Mouse (Mus musculus): Measurements from ENCODE around the gene Nisch.
A peak's percentile ranks its signal among the peaks of the same experiment; 100 is the strongest.

Nisch gene

DNA sequence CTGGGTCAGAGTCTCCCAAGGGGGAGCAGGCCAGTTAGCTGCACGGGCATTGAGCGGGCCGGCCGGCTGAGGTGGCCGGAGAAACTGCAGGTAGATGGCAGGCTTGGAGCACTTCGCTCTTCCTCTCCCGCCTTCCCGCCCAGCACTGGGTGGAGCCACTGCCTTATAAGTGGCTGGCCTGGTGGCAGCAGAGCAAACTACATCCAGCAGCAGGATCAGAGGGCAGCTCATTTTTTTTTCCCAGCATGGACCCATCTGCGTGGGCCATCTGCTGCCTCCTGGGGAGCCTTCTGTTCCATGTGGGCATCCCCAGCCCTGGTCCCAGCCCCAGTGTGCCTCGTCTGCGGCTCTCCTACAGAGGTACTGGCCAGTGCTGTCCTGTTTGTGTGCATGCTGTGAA is 920 bp upstream of the Nisch start, which contains the start of gene Sema3g:
Sema3g (plus strand) TSS at position 195 of the 400 bp plus-strand sequence.
- no peak for DNase-seq (ENCODE audit: low read depth in 2 of 2, low spot score in 2 of 2)

DNA sequence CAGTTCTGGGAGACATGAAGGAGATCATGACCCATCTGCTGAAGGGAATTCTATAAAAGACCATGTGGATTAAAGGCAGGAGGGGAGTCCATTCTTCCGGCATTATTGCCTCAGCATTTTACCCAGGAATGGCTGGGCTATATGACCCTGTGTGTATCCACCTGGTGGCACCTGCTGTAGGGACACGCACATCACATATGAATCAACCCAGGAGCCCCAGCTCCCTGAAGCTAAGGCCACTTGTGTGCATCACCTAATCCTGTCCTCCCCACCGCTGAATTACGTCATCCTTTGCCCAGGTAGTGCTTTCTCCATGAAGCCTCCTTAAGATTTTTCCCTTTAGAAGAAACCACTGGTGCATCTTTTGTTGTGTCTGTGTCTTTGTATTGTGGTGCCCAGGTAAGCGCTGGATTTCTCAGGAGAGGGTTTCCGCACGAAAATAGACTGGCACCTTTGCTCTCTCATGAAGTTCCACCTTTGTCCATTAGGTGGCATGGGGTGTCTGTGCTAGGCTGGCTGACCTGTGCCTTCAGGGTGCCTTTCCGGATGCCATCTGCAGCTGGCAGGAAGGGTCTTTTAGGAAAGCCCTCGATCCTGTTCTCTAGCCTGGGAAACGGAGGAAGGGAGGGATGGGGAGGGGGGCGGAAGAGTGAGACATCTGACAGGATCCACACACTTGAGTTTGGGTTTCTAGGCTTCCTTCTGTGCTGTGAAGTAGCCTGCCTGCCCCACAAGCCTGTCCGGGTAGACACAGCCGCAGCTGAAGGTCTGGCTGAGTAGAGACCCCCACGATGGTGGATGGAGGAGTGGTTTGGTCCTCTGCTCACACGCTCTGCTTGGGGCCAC is 1.4 kb downstream of the Nisch start:
- peak; percentile 65 to 73 for DNase-seq (ENCODE audit: low read depth in 2 of 2, low spot score in 2 of 2)

DNA sequence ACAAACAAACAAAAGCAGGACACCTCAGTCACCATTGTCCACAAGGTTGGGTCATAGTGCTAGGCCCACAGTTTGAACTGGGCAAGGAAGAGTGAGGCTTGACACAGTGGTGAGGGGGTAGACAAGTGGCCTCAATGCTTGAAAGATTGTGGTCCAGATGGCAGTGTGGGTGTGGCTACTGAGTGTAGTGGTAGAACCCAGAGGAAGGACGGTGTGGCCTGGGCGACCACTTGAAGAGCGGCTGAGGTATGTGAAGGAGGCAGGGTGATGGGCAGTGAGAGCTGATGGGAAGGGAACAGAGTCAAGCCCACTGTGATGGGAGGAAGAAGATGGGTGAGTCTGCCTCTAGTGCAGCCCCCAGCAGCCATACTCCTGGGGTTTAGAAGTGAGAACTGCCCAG is 2.1 kb downstream of the Nisch start:
- DNase-seq (ENCODE audit: low read depth in 2 of 2, low spot score in 2 of 2): no peak

DNA sequence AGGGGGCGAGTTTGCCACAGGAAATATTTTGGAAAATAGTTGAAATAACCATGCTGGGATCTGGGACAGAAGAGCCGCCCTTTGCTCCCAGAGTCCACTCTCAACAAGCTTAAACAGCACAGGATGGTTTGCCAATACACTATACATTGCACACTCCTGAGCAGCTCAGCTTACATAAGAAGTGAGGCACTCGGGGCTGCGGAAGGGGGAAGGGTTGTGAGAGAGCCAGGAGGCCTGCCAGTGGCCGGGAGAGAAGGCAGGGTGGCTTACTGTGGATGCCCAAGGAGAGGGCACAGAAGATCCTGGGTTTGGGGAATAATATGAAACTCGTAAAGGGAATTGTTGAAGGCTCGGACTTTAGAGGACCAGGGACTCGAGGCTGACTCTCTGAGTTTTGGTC is 2.9 kb downstream of the Nisch start:
- DNase-seq (ENCODE audit: low read depth in 2 of 2, low spot score in 2 of 2): no peak

DNA sequence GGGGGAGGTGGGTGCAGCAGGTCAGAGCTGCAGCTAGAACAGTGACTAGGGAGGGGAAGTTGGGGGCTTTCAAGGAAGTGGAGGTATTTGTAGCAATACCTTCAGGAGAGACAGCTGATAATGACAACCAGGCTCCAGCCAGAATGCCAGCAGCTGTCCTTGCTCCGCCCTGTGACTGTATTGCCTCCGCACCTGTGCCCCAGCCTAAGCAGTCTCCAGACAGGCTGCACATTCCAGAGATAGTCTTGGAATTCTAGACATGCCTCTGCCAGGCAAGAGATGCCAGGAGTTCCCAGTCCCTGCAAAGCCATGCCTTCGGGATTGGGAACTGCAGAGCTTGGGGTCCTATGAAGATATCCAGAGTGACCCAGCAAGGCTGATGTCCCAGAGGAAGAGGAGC is 4.2 kb downstream of the Nisch start:
- no peak for DNase-seq (ENCODE audit: low read depth in 2 of 2, low spot score in 2 of 2)

DNA sequence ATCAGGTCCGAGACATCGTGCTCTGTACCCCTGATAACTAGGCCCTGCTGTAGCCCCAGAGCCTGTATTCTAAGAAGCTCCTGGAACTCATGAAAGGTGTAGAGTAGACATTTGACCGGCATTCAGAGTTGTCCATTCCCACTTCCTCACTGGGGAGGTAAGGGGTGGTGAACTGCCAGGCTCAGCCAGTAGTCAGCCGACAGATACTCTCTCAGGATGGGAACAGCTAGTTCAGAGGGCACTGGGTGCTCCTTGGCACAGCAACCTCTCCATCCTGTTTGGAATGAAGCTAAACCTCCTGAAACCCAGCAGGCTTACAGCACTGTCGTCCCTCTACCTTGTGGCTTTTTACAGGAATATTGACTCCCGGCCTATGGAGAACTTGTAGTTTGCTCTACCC is 4.9 kb downstream of the Nisch start:
- no peak for DNase-seq (ENCODE audit: low read depth in 2 of 2, low spot score in 2 of 2)

DNA sequence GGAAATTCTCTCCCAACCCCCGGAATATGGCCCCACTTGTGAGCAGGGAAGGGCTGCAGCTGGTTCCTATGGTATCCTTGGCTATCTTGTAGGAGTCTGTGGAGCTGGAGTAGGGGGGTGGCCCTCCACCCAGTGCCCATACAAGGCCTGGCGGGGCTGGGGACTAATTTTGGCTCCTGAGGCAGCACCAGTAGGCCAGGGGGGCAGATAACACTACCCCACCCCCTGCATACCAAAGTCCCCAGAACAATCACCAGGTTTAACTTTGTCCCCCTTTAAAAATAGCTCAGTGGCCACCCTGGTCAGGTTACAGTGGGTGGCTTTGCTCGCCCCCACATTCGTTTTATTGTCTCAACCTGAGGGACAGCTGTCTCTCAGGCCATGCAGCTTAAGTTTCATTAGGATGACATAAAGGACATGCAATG is 7.6 kb downstream of the Nisch start:
- DNase-seq (ENCODE audit: low read depth in 2 of 2, low spot score in 2 of 2): no peak

DNA sequence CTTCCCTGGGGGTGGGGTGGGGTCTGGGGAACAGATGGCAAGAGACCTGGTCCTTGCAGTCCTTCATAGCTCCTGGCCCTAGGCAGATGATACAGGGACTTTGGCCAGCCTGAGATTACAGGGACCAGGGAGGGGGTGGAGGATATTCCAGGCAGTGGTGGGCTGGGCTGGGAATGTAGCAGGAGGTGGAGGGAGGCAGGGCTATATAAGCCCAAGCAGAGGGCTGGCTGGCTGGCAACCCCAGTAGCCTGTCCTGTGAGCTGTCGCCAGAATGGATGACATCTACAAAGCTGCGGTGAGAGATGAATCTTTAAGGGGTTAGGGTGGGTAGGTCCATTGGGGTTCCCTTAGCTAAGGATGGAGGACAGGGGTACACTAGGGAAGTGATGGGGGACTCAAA is 8.7 kb downstream of the Nisch start, which contains the start of gene Tnnc1:
Tnnc1 (plus strand) TSS at position 229 of the 400 bp plus-strand sequence.
- no peak for DNase-seq (ENCODE audit: low read depth in 2 of 2, low spot score in 2 of 2)

DNA sequence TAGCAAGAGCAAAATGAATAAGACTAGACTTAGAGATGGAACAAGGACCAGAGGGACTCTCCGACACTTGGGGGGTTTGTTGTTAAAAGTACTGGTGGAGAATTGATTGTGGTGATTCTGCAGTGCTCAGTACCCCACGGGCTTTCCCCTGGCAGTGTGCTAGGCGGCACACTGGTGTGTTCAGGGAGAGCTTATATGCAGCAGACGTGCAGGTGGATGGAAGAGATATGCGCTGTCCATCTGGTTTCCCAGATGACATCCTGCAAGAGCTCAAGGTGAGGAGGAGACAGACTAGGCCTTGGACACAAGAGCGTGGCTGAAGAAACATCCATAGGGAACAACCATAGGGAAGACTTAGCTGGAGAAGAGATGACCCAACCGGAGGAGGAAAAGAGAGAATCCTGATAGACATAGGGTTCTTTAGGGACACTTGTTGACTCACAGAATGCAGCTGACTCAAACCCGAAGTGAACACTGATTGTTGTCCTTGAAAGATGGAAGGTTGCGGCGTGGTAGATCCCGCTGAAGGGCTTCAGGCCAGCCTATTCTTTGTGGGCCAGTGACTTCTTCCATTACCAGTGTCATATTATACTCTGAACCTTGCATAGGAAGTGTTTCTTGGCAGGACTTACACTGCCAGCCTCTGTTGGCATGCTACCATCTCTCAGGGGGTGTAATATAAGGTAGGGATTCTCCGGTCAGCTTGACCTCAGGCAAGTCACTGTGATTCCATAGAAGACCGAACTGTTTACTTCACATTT is 9.5 kb downstream of the Nisch start:
- DNase-seq (ENCODE audit: low read depth in 2 of 2, low spot score in 2 of 2): no peak

DNA sequence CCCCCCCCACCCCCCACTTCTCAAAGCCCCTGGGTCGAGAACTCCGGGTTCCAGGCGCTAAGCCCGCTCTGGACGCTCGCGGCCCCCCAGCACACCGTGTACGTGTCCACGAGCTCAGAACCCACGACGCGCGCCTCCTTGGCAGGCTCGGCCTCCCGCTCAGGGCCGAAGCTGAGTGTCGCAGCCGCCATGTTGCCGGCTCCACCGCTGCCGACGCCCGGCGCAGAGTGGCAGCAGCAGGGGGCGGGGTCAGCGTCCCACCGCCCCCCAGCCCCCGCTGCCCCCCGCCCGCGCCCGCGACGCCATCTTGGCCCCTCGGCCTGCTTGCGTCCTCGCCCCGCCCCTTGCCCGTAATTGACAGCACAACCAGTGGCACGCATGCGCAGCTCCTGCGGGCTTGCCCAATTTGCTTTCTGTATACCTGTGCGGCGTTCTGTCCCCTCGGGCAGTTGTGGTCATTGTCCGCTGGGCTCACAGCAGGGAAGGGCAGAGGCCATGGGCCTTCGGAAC is 10.2 kb downstream of the Nisch start:
- peak; percentile 88 to 91 for DNase-seq (ENCODE audit: low read depth in 2 of 2, low spot score in 2 of 2)

DNA sequence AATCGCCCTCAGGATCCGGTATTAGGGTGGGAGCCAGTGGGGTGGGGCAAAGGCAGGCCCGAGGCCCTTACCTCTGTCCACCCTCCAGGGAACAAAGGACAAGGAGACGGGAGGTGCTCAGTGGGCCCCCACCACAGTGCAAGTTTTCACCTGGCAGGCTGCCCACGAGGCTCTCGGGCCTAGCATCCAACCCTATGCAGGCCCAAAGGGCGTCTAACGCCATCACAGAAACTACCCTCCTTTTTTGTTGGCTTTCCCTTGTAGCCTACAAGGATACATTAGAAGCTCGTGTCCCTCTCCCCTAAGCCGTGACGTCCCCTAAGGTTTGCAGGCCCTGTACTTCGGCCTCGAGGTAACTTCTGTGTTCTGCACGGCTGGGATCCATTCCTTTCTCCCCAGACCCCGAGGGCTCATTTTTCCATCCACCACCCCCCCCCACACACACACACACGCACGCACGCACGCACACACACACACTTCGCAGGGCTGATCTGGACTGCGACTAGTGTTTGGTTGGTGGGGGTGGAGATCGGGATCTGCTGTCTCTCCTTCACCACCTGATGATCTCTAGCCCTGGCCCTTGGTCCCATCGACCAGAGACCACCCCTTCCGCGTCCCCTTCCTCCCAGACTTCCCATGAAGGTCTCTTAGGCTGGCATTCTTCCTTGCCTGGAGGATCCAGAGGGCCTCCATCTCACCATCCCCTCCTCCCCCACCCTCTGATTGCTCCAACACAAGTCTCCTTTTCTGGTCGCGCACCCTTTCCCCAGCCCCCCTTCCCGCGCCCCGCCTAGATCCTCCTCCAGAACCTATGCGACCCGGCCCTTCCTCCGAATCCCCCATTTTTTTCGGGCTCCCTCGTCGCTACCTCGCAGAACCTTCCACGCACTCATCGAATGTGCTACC is 10.9 kb downstream of the Nisch start:
- DNase-seq (ENCODE audit: low read depth in 2 of 2, low spot score in 2 of 2): no peak

DNA sequence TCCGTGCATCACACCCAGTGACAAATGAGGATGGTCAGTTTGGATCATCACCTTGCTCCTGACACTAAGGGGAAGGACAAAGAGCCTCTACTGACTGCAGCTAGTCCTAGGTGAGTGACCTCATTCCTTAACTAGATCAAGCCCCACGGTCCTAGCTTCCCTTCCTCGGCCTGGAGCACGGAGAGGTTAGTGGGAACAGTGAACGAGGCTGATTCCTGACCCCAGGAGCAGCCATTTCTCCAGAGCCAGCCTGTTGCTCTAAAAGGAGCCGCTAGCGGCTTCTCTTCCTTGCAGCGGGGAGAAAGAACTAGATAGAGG is 11.5 kb downstream of the Nisch start:
- no peak for DNase-seq (ENCODE audit: low read depth in 2 of 2, low spot score in 2 of 2)

DNA sequence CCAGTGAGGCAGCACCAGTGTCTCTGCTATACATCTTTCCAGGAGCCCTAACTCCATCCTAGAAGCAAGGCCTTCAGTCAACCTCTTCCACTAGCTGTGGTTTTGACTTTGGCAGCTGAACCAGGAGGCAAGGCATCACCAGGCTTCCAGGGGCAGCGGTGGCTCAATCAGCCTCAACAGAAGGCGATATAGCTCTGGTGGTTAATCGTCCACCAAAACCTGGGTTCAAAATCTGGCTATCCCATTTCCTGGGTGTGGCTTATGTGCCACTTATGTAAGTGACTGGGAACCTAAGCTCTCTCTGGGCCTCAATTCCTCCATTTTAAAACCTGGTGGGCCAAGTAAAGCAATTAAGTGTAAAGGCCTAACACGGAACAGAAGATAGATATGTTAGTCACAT is 11.9 kb downstream of the Nisch start:
- no peak for DNase-seq (ENCODE audit: low read depth in 2 of 2, low spot score in 2 of 2)

DNA sequence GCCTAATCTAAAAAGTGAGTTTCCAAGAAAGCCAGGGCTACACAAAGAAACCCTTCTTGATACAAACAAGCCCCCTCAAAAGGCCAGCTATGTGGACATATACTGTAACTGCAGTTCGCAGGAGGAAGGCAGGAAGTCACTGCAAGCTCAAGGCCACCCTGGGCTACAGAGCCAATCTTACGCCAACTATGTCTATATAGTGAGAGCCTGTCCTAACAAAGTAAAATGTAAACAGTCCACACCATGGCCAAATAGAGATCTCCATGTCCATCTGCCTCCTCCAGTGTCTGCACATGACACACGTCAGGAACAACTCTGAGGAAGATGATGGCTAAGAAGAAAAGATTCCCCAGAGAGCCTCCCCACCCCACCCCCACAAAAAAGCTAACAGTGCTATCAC is 16.7 kb downstream of the Nisch start:
- no peak for DNase-seq (ENCODE audit: low read depth in 2 of 2, low spot score in 2 of 2)

DNA sequence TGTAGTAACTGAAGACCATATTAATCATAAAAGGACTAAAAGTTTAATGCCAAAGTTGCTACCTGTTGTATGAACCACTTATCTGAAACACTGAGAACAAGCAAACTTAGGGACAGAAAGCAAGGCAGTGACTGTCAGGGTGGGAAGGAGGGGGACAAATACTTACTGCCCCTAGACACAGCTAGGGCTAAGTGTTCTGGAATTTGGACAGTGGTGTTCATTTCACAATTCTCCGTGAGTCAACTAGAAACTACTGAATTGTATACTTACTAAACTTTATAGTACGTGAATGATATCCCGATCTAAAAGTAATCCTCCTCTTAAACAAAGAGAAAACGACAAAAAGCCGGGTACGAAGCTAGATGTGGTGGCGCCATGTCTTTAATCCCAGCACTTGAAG is 17.1 kb downstream of the Nisch start:
- no peak for DNase-seq (ENCODE audit: low read depth in 2 of 2, low spot score in 2 of 2)

DNA sequence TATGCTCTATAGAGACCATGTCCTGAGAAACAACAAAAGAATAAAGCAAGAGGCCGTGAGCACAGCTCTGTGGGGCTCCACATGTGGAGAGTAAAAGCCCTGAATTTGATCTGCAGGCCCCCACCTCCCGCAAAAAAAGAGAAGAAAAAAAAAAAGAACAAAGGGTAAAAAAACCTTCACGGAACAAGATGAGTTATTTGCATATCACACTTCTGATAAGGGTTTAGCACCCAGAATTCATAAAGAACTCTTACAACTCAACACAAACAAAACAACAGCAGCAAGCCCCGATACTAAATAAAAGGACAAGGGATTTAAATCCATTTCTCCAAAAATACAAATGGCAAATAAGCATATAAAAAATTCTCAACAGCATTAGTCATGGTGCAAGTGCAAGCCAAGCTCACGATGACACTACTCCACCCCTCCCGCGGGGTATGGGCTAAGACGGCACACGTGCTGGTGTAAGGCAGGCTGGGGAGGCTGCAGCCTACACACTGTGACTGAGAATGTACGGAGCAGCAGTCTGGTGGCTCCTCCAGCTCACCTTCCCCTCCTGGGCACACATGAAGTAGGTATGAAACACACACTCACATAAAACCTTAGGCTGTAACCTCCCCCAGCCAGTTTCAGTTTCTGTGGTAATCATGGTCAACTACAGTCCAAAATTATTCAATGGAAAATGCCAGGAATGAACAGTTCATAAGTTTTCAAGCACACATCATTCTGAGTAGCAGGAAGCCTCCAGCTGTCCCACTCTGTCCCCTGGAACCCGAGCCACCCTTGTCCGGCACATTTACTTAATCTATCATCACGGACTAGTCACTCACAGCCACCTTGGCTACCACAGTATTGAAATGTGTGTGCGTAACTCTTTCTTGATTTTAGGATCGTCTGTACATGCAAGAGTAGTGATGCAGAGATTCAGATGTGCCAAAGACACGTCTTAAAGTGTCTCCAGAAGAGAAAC is 18.9 kb downstream of the Nisch start:
- no peak for DNase-seq (ENCODE audit: low read depth in 2 of 2, low spot score in 2 of 2)

DNA sequence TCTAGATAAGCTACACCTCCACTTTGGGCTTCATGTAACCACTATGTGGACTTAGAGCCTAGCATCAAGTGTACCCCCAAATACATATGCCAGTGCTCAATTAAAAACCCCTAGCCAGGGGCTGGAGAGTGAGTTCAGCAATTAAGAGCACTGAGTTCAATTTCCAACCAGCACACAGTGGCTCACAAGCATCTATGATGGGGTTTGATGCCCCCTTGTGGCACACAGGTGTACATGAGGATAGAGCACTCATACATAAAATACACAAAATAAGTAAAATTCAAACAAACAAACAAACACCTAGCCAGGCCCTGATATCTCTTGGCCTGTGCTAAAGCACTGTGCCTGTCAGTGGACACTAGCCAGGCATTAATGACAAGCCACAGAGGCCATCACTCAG is 20.8 kb downstream of the Nisch start:
- peak in 1 of 2 experiments; percentile 49 for DNase-seq (ENCODE audit: low read depth in 2 of 2, low spot score in 2 of 2)

DNA sequence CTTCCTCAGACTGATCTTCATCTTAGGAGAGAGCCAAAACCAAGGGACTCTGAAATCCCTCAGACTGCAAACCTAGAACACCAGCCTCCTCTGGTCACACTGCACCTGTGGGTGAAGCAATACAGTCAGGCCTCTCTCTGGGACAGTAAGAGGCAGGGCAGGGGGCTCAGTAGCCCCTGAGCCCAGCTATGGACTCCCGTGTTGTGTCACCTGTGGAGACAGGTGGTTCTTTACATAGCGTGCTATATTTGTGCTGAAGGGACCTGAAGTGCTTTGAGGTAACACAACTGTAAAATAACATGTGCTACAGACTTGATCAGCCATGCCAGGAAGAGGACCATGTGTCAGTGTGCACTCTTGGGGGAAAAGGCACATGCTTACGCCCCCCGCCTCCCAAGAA is 21.2 kb downstream of the Nisch start:
- no peak for DNase-seq (ENCODE audit: low read depth in 2 of 2, low spot score in 2 of 2)

DNA sequence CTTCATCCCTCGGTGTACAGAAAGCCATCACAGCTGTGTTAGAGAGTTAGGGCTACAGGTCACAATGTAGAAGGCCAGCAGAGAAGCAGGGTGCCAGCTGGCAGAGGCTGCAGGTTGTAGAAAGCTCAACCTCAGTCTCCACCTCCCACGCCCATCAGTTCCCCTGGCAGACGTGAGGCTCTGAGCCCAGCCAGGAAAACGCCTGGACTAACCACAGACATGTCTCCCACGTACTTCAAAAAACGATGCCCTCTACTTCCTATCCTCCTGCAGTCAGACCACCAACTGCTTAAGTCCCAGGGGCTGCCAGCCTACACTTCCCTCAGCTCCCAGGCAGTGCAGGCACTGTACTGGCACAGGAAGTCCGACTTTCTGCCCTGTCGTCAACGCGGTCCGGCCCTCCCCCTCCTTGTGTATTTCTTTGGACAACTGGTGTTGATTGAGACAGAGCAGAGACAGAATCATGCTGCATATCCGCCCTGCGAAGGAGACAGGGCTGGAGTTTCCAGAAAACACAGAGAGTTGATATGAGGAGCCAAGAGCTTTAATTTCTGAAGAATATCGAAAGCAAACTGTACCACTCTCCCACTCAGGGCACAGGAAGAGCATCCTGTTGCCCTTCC is 21.7 kb downstream of the Nisch start:
- peak; percentile 13 to 28 for DNase-seq (ENCODE audit: low read depth in 2 of 2, low spot score in 2 of 2)

DNA sequence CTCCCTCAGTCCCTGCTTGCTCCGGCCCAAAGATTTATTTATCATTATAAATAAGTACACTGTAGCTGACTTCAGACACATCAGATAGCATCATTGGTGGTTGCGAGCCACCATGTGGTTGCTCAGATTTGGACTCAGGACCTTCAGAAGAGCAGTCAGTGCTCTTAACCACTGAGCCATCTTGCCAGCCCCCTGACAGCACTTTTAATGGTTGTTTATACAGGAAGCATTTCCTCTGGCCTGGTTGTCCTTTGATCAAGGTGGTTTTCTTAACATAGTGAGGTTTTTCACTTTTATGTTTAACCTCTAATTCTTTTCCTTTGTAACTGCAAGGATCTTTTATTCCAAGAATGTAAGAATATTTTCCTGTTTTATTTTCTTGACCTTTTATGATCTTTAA is 22.3 kb downstream of the Nisch start:
- DNase-seq (ENCODE audit: low read depth in 2 of 2, low spot score in 2 of 2): peak in 1 of 2 experiments; percentile 24

Measured in CD8-positive naive resting alpha-beta T cell, adult 2 months (primary cell).